Mouse (Mus musculus): ENCODE data around the gene Wwp2. TPM values are rescaled to one million over a fixed set of nuclear protein-coding genes. Genes with fewer than 3 reads are reported as not detected.

The Wwp2 gene
- polyA plus RNA-seq, 1 experiment from 2014 or later, result 176 TPM

- H3K27me3 ChIP-seq (ENCODE audit: control insufficient read depth, insufficient read depth, low read length), result no peaks in the 10 kb centered on the region
- H3K9me3 ChIP-seq (ENCODE audit: control insufficient read depth, low read length), result no peaks in the 10 kb centered on the region
- no peak for ATAC-seq (ENCODE audit: insufficient number of reproducible peaks, low FRiP score, low TSS enrichment, low read depth)
- H3K4me3 ChIP-seq (ENCODE audit: low read depth, low read length), result no peak overlapping the region
- no peak overlapping the region for H3K27ac ChIP-seq (replicated peaks; ENCODE audit: low read depth, low read length)
- H3K9ac ChIP-seq (ENCODE audit: low read length), result no peak overlapping the region
- no peak for DNase-seq (ENCODE audit: low spot score)
- WGBS, result 85% methylated on average over 4 of the region's 4 CpGs
- H3K4me2 ChIP-seq (ENCODE audit: low read depth, severe bottlenecking), result no peak overlapping the region
- H3K4me1 ChIP-seq (ENCODE audit: control insufficient read depth, insufficient read depth, low read length), result peaks cover 10% of the 10 kb centered on the region; the same call in 1 of the 2 replicates
- H3K36me3 ChIP-seq (ENCODE audit: control insufficient read depth, insufficient read depth, low read length), result peaks cover 4% of the 10 kb centered on the region; the same call in 1 of the 2 replicates
Observed at GRCm38 (mm10) chr8:107488551-107488950, 52.4 kb downstream of the Wwp2 start.

GRCm38 (mm10) chr8:107489086-107489485 is 52.9 kb downstream of the Wwp2 start:
- Histone ChIP-seq H3K4me3 (ENCODE audit: low read depth, low read length) (no peak overlapping the region), H3K27me3 (ENCODE audit: control insufficient read depth, insufficient read depth, low read length) (no peaks in the 10 kb centered on the region), H3K9ac (ENCODE audit: low read length) (no peak overlapping the region), H3K9me3 (ENCODE audit: control insufficient read depth, low read length) (no peaks in the 10 kb centered on the region), H3K4me1 (ENCODE audit: control insufficient read depth, insufficient read depth, low read length) (peaks cover 10% of the 10 kb centered on the region; the same call in 1 of the 2 replicates), H3K36me3 (ENCODE audit: control insufficient read depth, insufficient read depth, low read length) (peaks cover 2% of the 10 kb centered on the region; the same call in 1 of the 2 replicates), H3K27ac (replicated peaks; ENCODE audit: low read depth, low read length) (no peak overlapping the region), H3K4me2 (ENCODE audit: low read depth, severe bottlenecking) (no peak overlapping the region)
- 88% methylated on average over 4 of the region's 4 CpGs for WGBS
- ATAC-seq (ENCODE audit: insufficient number of reproducible peaks, low FRiP score, low TSS enrichment, low read depth), result no peak
- DNase-seq (ENCODE audit: low spot score), result no peak

- no peak overlapping the region for H3K27ac ChIP-seq (replicated peaks; ENCODE audit: low read depth, low read length)
- H3K9ac ChIP-seq (ENCODE audit: low read length), result no peak overlapping the region
- H3K9me3 ChIP-seq (ENCODE audit: control insufficient read depth, low read length), result no peaks in the 10 kb centered on the region
- no peak overlapping the region for H3K4me2 ChIP-seq (ENCODE audit: low read depth, severe bottlenecking)
- H3K27me3 ChIP-seq (ENCODE audit: control insufficient read depth, insufficient read depth, low read length), result no peaks in the 10 kb centered on the region
- H3K4me3 ChIP-seq (ENCODE audit: low read depth, low read length), result no peak overlapping the region
- ATAC-seq (ENCODE audit: insufficient number of reproducible peaks, low FRiP score, low TSS enrichment, low read depth) (no peak), DNase-seq (ENCODE audit: low spot score) (no peak)
- WGBS, result 26% methylated on average over 5 of the region's 5 CpGs
- peaks cover 10% of the 10 kb centered on the region; the same call in 1 of the 2 replicates for H3K4me1 ChIP-seq (ENCODE audit: control insufficient read depth, insufficient read depth, low read length)
- peaks cover 2% of the 10 kb centered on the region; the same call in 1 of the 2 replicates for H3K36me3 ChIP-seq (ENCODE audit: control insufficient read depth, insufficient read depth, low read length)
Observed at GRCm38 (mm10) chr8:107489921-107490320, 53.8 kb downstream of the Wwp2 start.

- Histone ChIP-seq H3K36me3 (ENCODE audit: control insufficient read depth, insufficient read depth, low read length) (peaks cover under 1% of the 10 kb centered on the region; the same call in 1 of the 2 replicates), H3K9me3 (ENCODE audit: control insufficient read depth, low read length) (no peaks in the 10 kb centered on the region), H3K27me3 (ENCODE audit: control insufficient read depth, insufficient read depth, low read length) (no peaks in the 10 kb centered on the region), H3K27ac (replicated peaks; ENCODE audit: low read depth, low read length) (peak overlapping the region; percentile 15), H3K4me3 (ENCODE audit: low read depth, low read length) (no peak overlapping the region), H3K4me1 (ENCODE audit: control insufficient read depth, insufficient read depth, low read length) (peaks cover 10% of the 10 kb centered on the region; the same call in 1 of the 2 replicates), H3K4me2 (ENCODE audit: low read depth, severe bottlenecking) (no peak overlapping the region), H3K9ac (ENCODE audit: low read length) (no peak overlapping the region)
- no peak for DNase-seq (ENCODE audit: low spot score)
- WGBS, result 82% methylated on average over 2 of the region's 2 CpGs
- no peak for ATAC-seq (ENCODE audit: insufficient number of reproducible peaks, low FRiP score, low TSS enrichment, low read depth)
Observed at GRCm38 (mm10) chr8:107490649-107491048, 54.5 kb downstream of the Wwp2 start.

- H3K36me3 ChIP-seq (ENCODE audit: control insufficient read depth, insufficient read depth, low read length), result no peaks in the 10 kb centered on the region
- DNase-seq (ENCODE audit: low spot score) (no peak), ATAC-seq (ENCODE audit: insufficient number of reproducible peaks, low FRiP score, low TSS enrichment, low read depth) (no peak)
- H3K4me2 ChIP-seq (ENCODE audit: low read depth, severe bottlenecking), result no peak overlapping the region
- H3K27ac ChIP-seq (replicated peaks; ENCODE audit: low read depth, low read length), result peak overlapping the region; percentile 57
- 58% methylated on average over 4 of the region's 4 CpGs for WGBS
- no peak overlapping the region for H3K4me3 ChIP-seq (ENCODE audit: low read depth, low read length)
- no peaks in the 10 kb centered on the region for H3K9me3 ChIP-seq (ENCODE audit: control insufficient read depth, low read length)
- no peak overlapping the region for H3K9ac ChIP-seq (ENCODE audit: low read length)
- peaks cover 10% of the 10 kb centered on the region; the same call in 1 of the 2 replicates for H3K4me1 ChIP-seq (ENCODE audit: control insufficient read depth, insufficient read depth, low read length)
- H3K27me3 ChIP-seq (ENCODE audit: control insufficient read depth, insufficient read depth, low read length), result no peaks in the 10 kb centered on the region
Observed at GRCm38 (mm10) chr8:107491212-107491611, 55.0 kb downstream of the Wwp2 start.

GRCm38 (mm10) chr8:107491831-107492230 is 55.7 kb downstream of the Wwp2 start:
- Histone ChIP-seq H3K9me3 (ENCODE audit: control insufficient read depth, low read length) (no peaks in the 10 kb centered on the region), H3K27ac (replicated peaks; ENCODE audit: low read depth, low read length) (peak overlapping the region; percentile 57), H3K4me1 (ENCODE audit: control insufficient read depth, insufficient read depth, low read length) (peaks cover 10% of the 10 kb centered on the region; the same call in 1 of the 2 replicates), H3K4me2 (ENCODE audit: low read depth, severe bottlenecking) (no peak overlapping the region), H3K27me3 (ENCODE audit: control insufficient read depth, insufficient read depth, low read length) (no peaks in the 10 kb centered on the region), H3K4me3 (ENCODE audit: low read depth, low read length) (no peak overlapping the region), H3K36me3 (ENCODE audit: control insufficient read depth, insufficient read depth, low read length) (no peaks in the 10 kb centered on the region), H3K9ac (ENCODE audit: low read length) (no peak overlapping the region)
- ATAC-seq (ENCODE audit: insufficient number of reproducible peaks, low FRiP score, low TSS enrichment, low read depth) (no peak), DNase-seq (ENCODE audit: low spot score) (no peak)

- Histone ChIP-seq H3K4me1 (ENCODE audit: control insufficient read depth, insufficient read depth, low read length) (peaks cover 18% of the 10 kb centered on the region), H3K27ac (replicated peaks; ENCODE audit: low read depth, low read length) (no peak overlapping the region), H3K27me3 (ENCODE audit: control insufficient read depth, insufficient read depth, low read length) (no peaks in the 10 kb centered on the region), H3K4me2 (ENCODE audit: low read depth, severe bottlenecking) (no peak overlapping the region), H3K4me3 (ENCODE audit: low read depth, low read length) (no peak overlapping the region), H3K36me3 (ENCODE audit: control insufficient read depth, insufficient read depth, low read length) (no peaks in the 10 kb centered on the region), H3K9ac (ENCODE audit: low read length) (no peak overlapping the region), H3K9me3 (ENCODE audit: control insufficient read depth, low read length) (no peaks in the 10 kb centered on the region)
- DNase-seq (ENCODE audit: low spot score), result no peak
- WGBS, result 88% methylated on average over 5 of the region's 5 CpGs
- ATAC-seq (ENCODE audit: insufficient number of reproducible peaks, low FRiP score, low TSS enrichment, low read depth), result no peak
Observed at GRCm38 (mm10) chr8:107492802-107493201, 56.6 kb downstream of the Wwp2 start.

- 0 out of 2 replicates have a peak, but pooled peaks have one; percentile 26 for ATAC-seq (ENCODE audit: insufficient number of reproducible peaks, low FRiP score, low TSS enrichment, low read depth)
- Histone ChIP-seq H3K9ac (ENCODE audit: low read length) (no peak overlapping the region), H3K27ac (replicated peaks; ENCODE audit: low read depth, low read length) (peak overlapping the region; percentile 43; the same call in 1 of the 2 replicates), H3K27me3 (ENCODE audit: control insufficient read depth, insufficient read depth, low read length) (no peaks in the 10 kb centered on the region), H3K9me3 (ENCODE audit: control insufficient read depth, low read length) (no peaks in the 10 kb centered on the region), H3K4me2 (ENCODE audit: low read depth, severe bottlenecking) (no peak overlapping the region), H3K4me1 (ENCODE audit: control insufficient read depth, insufficient read depth, low read length) (peaks cover 25% of the 10 kb centered on the region), H3K36me3 (ENCODE audit: control insufficient read depth, insufficient read depth, low read length) (no peaks in the 10 kb centered on the region), H3K4me3 (ENCODE audit: low read depth, low read length) (no peak overlapping the region)
- WGBS, result 67% methylated on average over 9 of the region's 9 CpGs
- no peak for DNase-seq (ENCODE audit: low spot score)
Observed at GRCm38 (mm10) chr8:107495425-107495824, 59.3 kb downstream of the Wwp2 start.

- Histone ChIP-seq H3K27me3 (ENCODE audit: control insufficient read depth, insufficient read depth, low read length) (no peaks in the 10 kb centered on the region), H3K9me3 (ENCODE audit: control insufficient read depth, low read length) (no peaks in the 10 kb centered on the region), H3K9ac (ENCODE audit: low read length) (no peak overlapping the region), H3K4me2 (ENCODE audit: low read depth, severe bottlenecking) (no peak overlapping the region; the same call in 1 of the 2 replicates), H3K27ac (replicated peaks; ENCODE audit: low read depth, low read length) (peak overlapping the region; percentile 77), H3K36me3 (ENCODE audit: control insufficient read depth, insufficient read depth, low read length) (no peaks in the 10 kb centered on the region), H3K4me3 (ENCODE audit: low read depth, low read length) (no peak overlapping the region), H3K4me1 (ENCODE audit: control insufficient read depth, insufficient read depth, low read length) (peaks cover 20% of the 10 kb centered on the region)
- ATAC-seq (ENCODE audit: insufficient number of reproducible peaks, low FRiP score, low TSS enrichment, low read depth) (no peak), DNase-seq (ENCODE audit: low spot score) (peak; percentile 39)
- WGBS, result 30% methylated on average over 6 of the region's 6 CpGs
Observed at GRCm38 (mm10) chr8:107497708-107498107, 61.5 kb downstream of the Wwp2 start.

Data from limb, embryonic 11.5 days (tissue).